Mouse (Mus musculus): Measurements from ENCODE around the gene Chpf. TPM values are rescaled to one million over a fixed set of nuclear protein-coding genes. Genes with fewer than 3 reads are reported as not detected.

Gene Chpf
- total RNA-seq (2017) = 0.10 and 2.1 TPM in 2 replicates

GRCm38 (mm10) chr1:75478916-75479634, at the start of gene Chpf, which contains the start of gene Tmem198:
TSS of gene Chpf (minus strand) at chr1:75479307.
TSS of gene Tmem198 (plus strand) at chr1:75479532.
- peak; percentile 68 to 79 for ATAC-seq (replicated peaks in 1 of 2; ENCODE audit: insufficient read depth in 1 of 2, low FRiP score in 2 of 2, low TSS enrichment in 1 of 2, low read depth in 1 of 2, poor library complexity in 2 of 2, severe bottlenecking in 2 of 2)

- no peak for ATAC-seq (replicated peaks in 1 of 2; ENCODE audit: insufficient read depth in 1 of 2, low FRiP score in 2 of 2, low TSS enrichment in 1 of 2, low read depth in 1 of 2, poor library complexity in 2 of 2, severe bottlenecking in 2 of 2)
Observed at GRCm38 (mm10) chr1:75524679-75525078, 45.6 kb upstream of the Chpf start.

- peak; percentile 98 to 99 for ATAC-seq (replicated peaks in 1 of 2; ENCODE audit: insufficient read depth in 1 of 2, low FRiP score in 2 of 2, low TSS enrichment in 1 of 2, low read depth in 1 of 2, poor library complexity in 2 of 2, severe bottlenecking in 2 of 2)
Observed at GRCm38 (mm10) chr1:75521321-75522031, 42.4 kb upstream of the Chpf start, which contains the start of gene Stk11ip. TSS of gene Stk11ip (plus strand) at chr1:75521529.

GRCm38 (mm10) chr1:75519576-75519975, 40.5 kb upstream of the Chpf start:
- ATAC-seq (replicated peaks in 1 of 2; ENCODE audit: insufficient read depth in 1 of 2, low FRiP score in 2 of 2, low TSS enrichment in 1 of 2, low read depth in 1 of 2, poor library complexity in 2 of 2, severe bottlenecking in 2 of 2) = no peak

GRCm38 (mm10) chr1:75518427-75518826, 39.3 kb upstream of the Chpf start:
- ATAC-seq (replicated peaks in 1 of 2; ENCODE audit: insufficient read depth in 1 of 2, low FRiP score in 2 of 2, low TSS enrichment in 1 of 2, low read depth in 1 of 2, poor library complexity in 2 of 2, severe bottlenecking in 2 of 2) = no peak

GRCm38 (mm10) chr1:75517984-75518383, 38.9 kb upstream of the Chpf start:
- no peak for ATAC-seq (replicated peaks in 1 of 2; ENCODE audit: insufficient read depth in 1 of 2, low FRiP score in 2 of 2, low TSS enrichment in 1 of 2, low read depth in 1 of 2, poor library complexity in 2 of 2, severe bottlenecking in 2 of 2)

GRCm38 (mm10) chr1:75516703-75517380, 37.7 kb upstream of the Chpf start:
- no peak for ATAC-seq (replicated peaks in 1 of 2; ENCODE audit: insufficient read depth in 1 of 2, low FRiP score in 2 of 2, low TSS enrichment in 1 of 2, low read depth in 1 of 2, poor library complexity in 2 of 2, severe bottlenecking in 2 of 2)

GRCm38 (mm10) chr1:75512550-75512949, 33.4 kb upstream of the Chpf start:
- no peak for ATAC-seq (replicated peaks in 1 of 2; ENCODE audit: insufficient read depth in 1 of 2, low FRiP score in 2 of 2, low TSS enrichment in 1 of 2, low read depth in 1 of 2, poor library complexity in 2 of 2, severe bottlenecking in 2 of 2)

- no peak for ATAC-seq (replicated peaks in 1 of 2; ENCODE audit: insufficient read depth in 1 of 2, low FRiP score in 2 of 2, low TSS enrichment in 1 of 2, low read depth in 1 of 2, poor library complexity in 2 of 2, severe bottlenecking in 2 of 2)
Observed at GRCm38 (mm10) chr1:75511437-75512210, 32.5 kb upstream of the Chpf start.

- ATAC-seq (replicated peaks in 1 of 2; ENCODE audit: insufficient read depth in 1 of 2, low FRiP score in 2 of 2, low TSS enrichment in 1 of 2, low read depth in 1 of 2, poor library complexity in 2 of 2, severe bottlenecking in 2 of 2) = no peak
Observed at GRCm38 (mm10) chr1:75510154-75510553, 31.0 kb upstream of the Chpf start.

- ATAC-seq (replicated peaks in 1 of 2; ENCODE audit: insufficient read depth in 1 of 2, low FRiP score in 2 of 2, low TSS enrichment in 1 of 2, low read depth in 1 of 2, poor library complexity in 2 of 2, severe bottlenecking in 2 of 2) = no peak
Observed at GRCm38 (mm10) chr1:75509586-75509985, 30.5 kb upstream of the Chpf start.

GRCm38 (mm10) chr1:75507006-75507405, 27.9 kb upstream of the Chpf start, which contains the start of gene Inha:
TSS of gene Inha (plus strand) at chr1:75507077.
- ATAC-seq (replicated peaks in 1 of 2; ENCODE audit: insufficient read depth in 1 of 2, low FRiP score in 2 of 2, low TSS enrichment in 1 of 2, low read depth in 1 of 2, poor library complexity in 2 of 2, severe bottlenecking in 2 of 2) = no peak

- ATAC-seq (replicated peaks in 1 of 2; ENCODE audit: insufficient read depth in 1 of 2, low FRiP score in 2 of 2, low TSS enrichment in 1 of 2, low read depth in 1 of 2, poor library complexity in 2 of 2, severe bottlenecking in 2 of 2) = 0 out of 4 replicates have a peak, but pooled peaks have one; percentile 7 to 13
Observed at GRCm38 (mm10) chr1:75505956-75506831, 27.1 kb upstream of the Chpf start, which contains the start of gene Obsl1. TSS of gene Obsl1 (minus strand) at chr1:75506452.

- ATAC-seq (replicated peaks in 1 of 2; ENCODE audit: insufficient read depth in 1 of 2, low FRiP score in 2 of 2, low TSS enrichment in 1 of 2, low read depth in 1 of 2, poor library complexity in 2 of 2, severe bottlenecking in 2 of 2) = peak in 1 of 2 experiments; percentile 16; a peak in 2 of 4 replicates
Observed at GRCm38 (mm10) chr1:75505159-75505955, 26.2 kb upstream of the Chpf start.

- no peak for ATAC-seq (replicated peaks in 1 of 2; ENCODE audit: insufficient read depth in 1 of 2, low FRiP score in 2 of 2, low TSS enrichment in 1 of 2, low read depth in 1 of 2, poor library complexity in 2 of 2, severe bottlenecking in 2 of 2)
Observed at GRCm38 (mm10) chr1:75504256-75505045, 25.3 kb upstream of the Chpf start.
